13 mouse cellular contexts compared by ENCODE assay signal in the genomic region with DNA sequence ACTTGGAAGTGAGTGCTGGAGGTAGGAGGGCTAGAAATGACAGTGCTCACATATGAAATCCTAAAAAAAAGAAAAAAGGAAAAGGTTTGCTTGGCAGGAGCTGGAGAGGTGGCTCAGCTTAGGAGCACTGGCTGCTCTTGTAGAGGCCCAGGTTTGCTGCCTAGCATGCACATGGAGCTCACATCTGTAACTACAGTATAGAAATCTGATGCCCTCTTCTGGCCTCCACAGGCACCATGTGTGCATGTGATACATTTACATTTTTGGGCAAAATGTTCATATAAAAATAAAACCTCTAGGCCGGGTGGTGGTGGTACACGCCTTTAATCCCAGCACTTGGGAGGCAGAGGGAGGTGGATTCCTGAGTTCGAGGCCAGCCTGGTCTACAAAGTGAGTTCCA. TPM values are rescaled to one million over a fixed set of nuclear protein-coding genes. Genes with fewer than 3 reads are reported as not detected.
DNase-seq lines count a peak whose midpoint lies in the region; ATAC-seq and TF ChIP-seq lines count a peak whose summit lies in the region.
"Had no signal": no experiment of that assay in that cellular context is flagged by ENCODE, and none has a peak within 500 bp of the region (broad histone marks: within the 10 kb centered on the region; RNA-seq: fewer than 3 reads in every experiment).

No protein-coding gene starts in this region.

- peak; percentile 35 to 49 for DNase-seq in heart, adult 18-20 months
- DNase-seq in heart, postnatal 25 days (ENCODE audit: low spot score): no peak
- no peak for DNase-seq in liver, embryonic 14.5 days (ENCODE audit: low read depth in 3 of 3, low spot score in 3 of 3)
- DNase-seq in liver: no peak
- DNase-seq in thymus, postnatal 14 days: peak; percentile 43
- DNase-seq in cerebellum, adult 18-20 months: no peak
- no peak for DNase-seq in cerebellum, adult 9-10 months
- DNase-seq: cerebellum, adult 11 months; liver, embryonic 13.5 days; retina, postnatal 1 day had no signal

- TF ChIP-seq EP300 in liver, embryonic 14.5 days (IDR thresholded peaks at IDR 0.05; ENCODE audit: low read depth): no peak

- WGBS in liver, embryonic 14.5 days (ENCODE audit: insufficient replicate concordance): 72% methylated on average over 3 of the region's 3 CpGs

- no peak for TF ChIP-seq POLR2A in cortical plate, adult 2 months (IDR thresholded peaks at IDR 0.05; ENCODE audit: extremely low read depth, insufficient read depth, low read length)

- no peak overlapping the region for H3K9ac ChIP-seq in liver, embryonic 14.5 days (replicated peaks)
- H3K9ac ChIP-seq: embryonic facial prominence, embryonic 13.5 days; liver, embryonic 13.5 days had no signal

- peaks cover 16% of the 10 kb centered on the region for H3K36me3 ChIP-seq in liver, embryonic 14.5 days (replicated peaks; ENCODE audit: control insufficient read depth, insufficient read depth, low read depth)

- H3K9me3 ChIP-seq in liver, embryonic 14.5 days (ENCODE audit: control insufficient read depth, low read length): no peaks in the 10 kb centered on the region
- H3K9me3 ChIP-seq: embryonic facial prominence, embryonic 13.5 days; hindbrain, embryonic 10.5 days; liver, embryonic 13.5 days had no signal

- H3K4me3 ChIP-seq in liver, embryonic 14.5 days (ENCODE audit: insufficient read depth in 1 of 2, low read depth in 2 of 2, low read length in 2 of 2): no peak overlapping the region
- H3K4me3 ChIP-seq in cortical plate, adult 2 months (ENCODE audit: insufficient read depth, low read length): no peak overlapping the region
- H3K4me3 ChIP-seq: embryonic facial prominence, embryonic 13.5 days; hindbrain, embryonic 10.5 days; liver, embryonic 13.5 days had no signal

- TF ChIP-seq CTCF in liver, embryonic 14.5 days (IDR thresholded peaks at IDR 0.05; ENCODE audit: low read depth): 0 out of 2 replicates have a peak, but pooled peaks have one; percentile 10
- peak; percentile 29; the same call in 1 of the 2 replicates for TF ChIP-seq CTCF in cortical plate, adult 2 months (IDR thresholded peaks at IDR 0.05; ENCODE audit: extremely low read depth, insufficient read depth, low read length)

- no peaks in the 10 kb centered on the region for H3K4me1 ChIP-seq in liver, embryonic 14.5 days (replicated peaks; ENCODE audit: control insufficient read depth in 2 of 2, insufficient read depth in 2 of 2, low read length in 1 of 2)
- peaks cover 3% of the 10 kb centered on the region for H3K4me1 ChIP-seq in cortical plate, adult 2 months (ENCODE audit: control insufficient read depth, insufficient read depth, low read length)

- intact Hi-C loops in heart, postnatal 25 days (cut with DNase I): loop anchor here (1.0 kb wide), 2 partner anchors 40 to 66 kb away; no protein-coding TSS in a partner anchor

- no peaks in the 10 kb centered on the region for H3K27me3 ChIP-seq in liver, embryonic 14.5 days (ENCODE audit: control insufficient read depth, insufficient read depth, low read length)
- H3K27me3 ChIP-seq: embryonic facial prominence, embryonic 13.5 days; liver, embryonic 13.5 days had no signal

- no peak overlapping the region for H3K27ac ChIP-seq in liver, embryonic 14.5 days
- H3K27ac ChIP-seq in cortical plate, adult 2 months (ENCODE audit: insufficient read depth, low read length): no peak overlapping the region
- H3K27ac ChIP-seq: embryonic facial prominence, embryonic 13.5 days; hindbrain, embryonic 10.5 days; liver, embryonic 13.5 days had no signal

- no peak for ATAC-seq in liver, embryonic 14.5 days (ENCODE audit: insufficient read depth)

- no peak overlapping the region for H3K4me2 ChIP-seq in liver, embryonic 14.5 days (ENCODE audit: low read depth)
- H3K4me2 ChIP-seq: embryonic facial prominence, embryonic 13.5 days; liver, embryonic 13.5 days had no signal

RNA-seq across cellular contexts. Expression of gene Plekhm1, which starts 13.4 kb away (rescaled TPM):
- 10 to 100 TPM; 10.8 to 12.8 TPM for total RNA-seq in heart, adult 18-20 months (2021)
- total RNA-seq in heart, postnatal 25 days (2021): 10 to 100 TPM in 1 of 2 experiments, 1 to 10 TPM in 1; 10.0 to 10.7 TPM
- polyA plus RNA-seq in liver, embryonic 14.5 days (2012; rRNA removed): 3.7 TPM in 2 replicates
- 3.3 and 3.9 TPM in 2 replicates for polyA plus RNA-seq in liver, embryonic 14.5 days (2014; fragmentation: Nextera tagmentation; extraction: Ambion mirVana)
- 16.0 and 16.5 TPM in 2 replicates for polyA plus RNA-seq in cortical plate, adult 2 months (2012; rRNA removed)

RNA-seq across cellular contexts. Expression of gene Arhgap27, which starts 35.6 kb away (rescaled TPM):
- total RNA-seq in heart, adult 18-20 months (2021): 10 to 100 TPM; 15.3 to 20.3 TPM
- total RNA-seq in heart, postnatal 25 days (2021): 10 to 100 TPM; 13.9 to 17.8 TPM
- polyA plus RNA-seq in liver, embryonic 14.5 days (2012; rRNA removed): 2.6 TPM in 2 replicates
- polyA plus RNA-seq in liver, embryonic 14.5 days (2014; fragmentation: Nextera tagmentation; extraction: Ambion mirVana): 1.4 and 1.5 TPM in 2 replicates
- polyA plus RNA-seq in cortical plate, adult 2 months (2012; rRNA removed): 11.8 and 13.2 TPM in 2 replicates

Comparison
In these comparisons a context has a peak if more than half of its experiments do, and no peak if none do; other contexts are left out.
1. DNase-seq: peak in heart, adult 18-20 months (2 of 2) and thymus, postnatal 14 days (single experiment); none in heart, postnatal 25 days (single experiment), liver, embryonic 14.5 days (0 of 3), liver (single experiment), cerebellum, adult 18-20 months (0 of 2) and cerebellum, adult 9-10 months (single experiment).